16 mouse cellular contexts compared by ENCODE assay signal in genomic region chr14:28323243-28323642, GRCm38 (mm10).
"Had no signal": no experiment of that assay in that cellular context is flagged by ENCODE, and none has a peak within 500 bp of the region (broad histone marks: within the 10 kb centered on the region; RNA-seq: fewer than 3 reads in every experiment).

No protein-coding gene starts in this region.

- H3K27ac ChIP-seq: neural tube, embryonic 13.5 days; neural tube, embryonic 15.5 days; stomach, embryonic 15.5 days; stomach, postnatal 0 days had no signal

- DNase-seq: retina, postnatal 1 day; right cerebral cortex, adult 18-20 months; right cerebral cortex, postnatal 14 days; right cerebral cortex, postnatal 25 days; right cerebral cortex, postnatal 4 days; spleen, adult 18-20 months; thymus, adult 18-20 months; thymus, adult 2 months; thymus, postnatal 14 days; thymus, postnatal 25 days; thymus, postnatal 36 days; thymus, postnatal 4 days had no signal

- H3K9me3 ChIP-seq: neural tube, embryonic 13.5 days; neural tube, embryonic 15.5 days; stomach, embryonic 15.5 days had no signal

- H3K4me3 ChIP-seq: neural tube, embryonic 13.5 days; neural tube, embryonic 15.5 days; stomach, embryonic 15.5 days had no signal

- H3K4me1 ChIP-seq: stomach, embryonic 15.5 days had no signal

- H3K9ac ChIP-seq: neural tube, embryonic 13.5 days; neural tube, embryonic 15.5 days; stomach, embryonic 15.5 days had no signal

- H3K27me3 ChIP-seq: neural tube, embryonic 13.5 days; neural tube, embryonic 15.5 days; stomach, embryonic 15.5 days had no signal

- H3K36me3 ChIP-seq: neural tube, embryonic 13.5 days; neural tube, embryonic 15.5 days; stomach, embryonic 15.5 days had no signal

- H3K4me2 ChIP-seq: neural tube, embryonic 13.5 days; neural tube, embryonic 15.5 days; stomach, embryonic 15.5 days had no signal
